Mouse (Mus musculus) NIH3T3 (cell line): ENCODE results near the gene Fam84b.
"Not testable (repeated sequence)": the region's sequence is repeated elsewhere in the genome, so short reads cannot be mapped to it uniquely, and the experiment has no call there.

Experiments
- DNase-seq: peaks from one replicate; pipeline ENCODE4 v3.0.0-alpha.2; 2012; ENCODE audit warnings: low read depth

Gene Fam84b

GRCm38 (mm10) chr15:60853231-60853999 is at the start of gene Fam84b:
TSS of gene Fam84b (minus strand) at chr15:60853778.
- DNase-seq = no peak

- DNase-seq = no peak
Measured at GRCm38 (mm10) chr15:60898187-60898965, 44.8 kb upstream of the Fam84b start.

- no peak for DNase-seq
Measured at GRCm38 (mm10) chr15:60896040-60896439, 42.5 kb upstream of the Fam84b start.

- no peak for DNase-seq
Measured at GRCm38 (mm10) chr15:60892976-60893463, 39.4 kb upstream of the Fam84b start.

- no peak for DNase-seq
Measured at GRCm38 (mm10) chr15:60888724-60889123, 35.1 kb upstream of the Fam84b start.

- DNase-seq = no peak
Measured at GRCm38 (mm10) chr15:60875721-60876120, 22.1 kb upstream of the Fam84b start.

GRCm38 (mm10) chr15:60862417-60862816 is 8.8 kb upstream of the Fam84b start:
- DNase-seq = no peak

- no peak for DNase-seq
Measured at GRCm38 (mm10) chr15:60855112-60855511, 1.5 kb upstream of the Fam84b start.

- no peak for DNase-seq
Measured at GRCm38 (mm10) chr15:60854151-60854550, 573 bp upstream of the Fam84b start.

- DNase-seq = no peak
Measured at GRCm38 (mm10) chr15:60848630-60849029, 4.9 kb downstream of the Fam84b start.

- no peak for DNase-seq
Measured at GRCm38 (mm10) chr15:60846291-60846690, 7.3 kb downstream of the Fam84b start.

- DNase-seq = no peak
Measured at GRCm38 (mm10) chr15:60845886-60846285, 7.7 kb downstream of the Fam84b start.

GRCm38 (mm10) chr15:60841785-60842184 is 11.8 kb downstream of the Fam84b start:
- DNase-seq = no peak

- not testable (repeated sequence) for DNase-seq
Measured at GRCm38 (mm10) chr15:60841312-60841711, 12.3 kb downstream of the Fam84b start.

- DNase-seq = no peak
Measured at GRCm38 (mm10) chr15:60840296-60840670, 13.3 kb downstream of the Fam84b start.

- DNase-seq = no peak
Measured at GRCm38 (mm10) chr15:60839539-60840295, 13.9 kb downstream of the Fam84b start.

- DNase-seq = no peak
Measured at GRCm38 (mm10) chr15:60838135-60838534, 15.4 kb downstream of the Fam84b start.

GRCm38 (mm10) chr15:60837719-60838118 is 15.9 kb downstream of the Fam84b start:
- DNase-seq = no peak

GRCm38 (mm10) chr15:60836321-60836720 is 17.3 kb downstream of the Fam84b start:
- no peak for DNase-seq

- no peak for DNase-seq
Measured at GRCm38 (mm10) chr15:60834598-60835571, 18.7 kb downstream of the Fam84b start.
